Mouse (Mus musculus): ENCODE measurements at regions not wholly inside any gene's neighbourhood (a gene's known extent, or its start where the extent isn't known, plus 50 kb on each side); places are given as distances from the start of the nearest gene placed in this dataset.

- Histone ChIP-seq H3K9me3 (ENCODE audit: low read length) (no peaks in the 10 kb centered on the region), H3K4me3 (replicated peaks; ENCODE audit: low read length) (no peak overlapping the region), H3K27me3 (ENCODE audit: insufficient read depth, low read length) (no peaks in the 10 kb centered on the region), H3K36me3 (ENCODE audit: insufficient read depth, low read length) (no peaks in the 10 kb centered on the region), H3K4me1 (replicated peaks; ENCODE audit: low read depth, low read length) (no peaks in the 10 kb centered on the region)
- no peak for TF ChIP-seq CTCF (conservative IDR thresholded peaks at IDR 0.05; ENCODE audit: low read length)
- TF ChIP-seq POU5F1 (IDR thresholded peaks at IDR 0.05; ENCODE audit: borderline replicate concordance, low read length), result no peak
- no peak for TF ChIP-seq NANOG (IDR thresholded peaks at IDR 0.05; ENCODE audit: borderline replicate concordance, low read length)
These were observed 252.1 kb upstream of the Dynlrb2 start for GRCm38 (mm10) chr8:116252455-116253216.

- H3K27me3 ChIP-seq (ENCODE audit: insufficient read depth, low read length), result no peaks in the 10 kb centered on the region
- TF ChIP-seq POU5F1 (IDR thresholded peaks at IDR 0.05; ENCODE audit: borderline replicate concordance, low read length) (no peak), CTCF (conservative IDR thresholded peaks at IDR 0.05; ENCODE audit: low read length) (no peak), NANOG (IDR thresholded peaks at IDR 0.05; ENCODE audit: borderline replicate concordance, low read length) (no peak)
- H3K36me3 ChIP-seq (ENCODE audit: insufficient read depth, low read length), result no peaks in the 10 kb centered on the region
- H3K4me3 ChIP-seq (replicated peaks; ENCODE audit: low read length), result no peak overlapping the region
- peaks cover 4% of the 10 kb centered on the region; the same call in 1 of the 2 replicates for H3K9me3 ChIP-seq (ENCODE audit: low read length)
- no peaks in the 10 kb centered on the region for H3K4me1 ChIP-seq (replicated peaks; ENCODE audit: low read depth, low read length)
These were observed 256.4 kb upstream of the Dynlrb2 start for GRCm38 (mm10) chr8:116248398-116248797.

- H3K36me3 ChIP-seq (ENCODE audit: insufficient read depth, low read length), result no peaks in the 10 kb centered on the region
- no peak for TF ChIP-seq POU5F1 (IDR thresholded peaks at IDR 0.05; ENCODE audit: borderline replicate concordance, low read length)
- no peak for TF ChIP-seq NANOG (IDR thresholded peaks at IDR 0.05; ENCODE audit: borderline replicate concordance, low read length)
- TF ChIP-seq CTCF (conservative IDR thresholded peaks at IDR 0.05; ENCODE audit: low read length), result no peak
- H3K4me3 ChIP-seq (replicated peaks; ENCODE audit: low read length), result no peak overlapping the region
These were observed 261.3 kb upstream of the Dynlrb2 start for GRCm38 (mm10) chr8:116243493-116243892.

GRCm38 (mm10) chr8:116242972-116243371, 261.8 kb upstream of the Dynlrb2 start:
- Histone ChIP-seq H3K36me3 (ENCODE audit: insufficient read depth, low read length) (no peaks in the 10 kb centered on the region), H3K4me3 (replicated peaks; ENCODE audit: low read length) (no peak overlapping the region), H3K9me3 (ENCODE audit: low read length) (peaks cover 4% of the 10 kb centered on the region; the same call in 1 of the 2 replicates), H3K27me3 (ENCODE audit: insufficient read depth, low read length) (no peaks in the 10 kb centered on the region), H3K4me1 (replicated peaks; ENCODE audit: low read depth, low read length) (no peaks in the 10 kb centered on the region)
- TF ChIP-seq NANOG (IDR thresholded peaks at IDR 0.05; ENCODE audit: borderline replicate concordance, low read length) (no peak), CTCF (conservative IDR thresholded peaks at IDR 0.05; ENCODE audit: low read length) (no peak), POU5F1 (IDR thresholded peaks at IDR 0.05; ENCODE audit: borderline replicate concordance, low read length) (no peak)

More at GRCm38 (mm10) chr8:116243493-116243892, 261.3 kb upstream of the Dynlrb2 start:
- Histone ChIP-seq H3K4me1 (replicated peaks; ENCODE audit: low read depth, low read length) (no peaks in the 10 kb centered on the region), H3K9me3 (ENCODE audit: low read length) (peaks cover 4% of the 10 kb centered on the region; the same call in 1 of the 2 replicates), H3K27me3 (ENCODE audit: insufficient read depth, low read length) (no peaks in the 10 kb centered on the region)

- no peaks in the 10 kb centered on the region for H3K4me1 ChIP-seq (replicated peaks; ENCODE audit: low read depth, low read length)
- H3K4me3 ChIP-seq (replicated peaks; ENCODE audit: low read length), result no peak overlapping the region
- no peaks in the 10 kb centered on the region for H3K27me3 ChIP-seq (ENCODE audit: insufficient read depth, low read length)
- TF ChIP-seq POU5F1 (IDR thresholded peaks at IDR 0.05; ENCODE audit: borderline replicate concordance, low read length), result no peak
- no peak for TF ChIP-seq CTCF (conservative IDR thresholded peaks at IDR 0.05; ENCODE audit: low read length)
- no peak for TF ChIP-seq NANOG (IDR thresholded peaks at IDR 0.05; ENCODE audit: borderline replicate concordance, low read length)
- no peaks in the 10 kb centered on the region for H3K36me3 ChIP-seq (ENCODE audit: insufficient read depth, low read length)
- H3K9me3 ChIP-seq (ENCODE audit: low read length), result peaks cover 4% of the 10 kb centered on the region; the same call in 1 of the 2 replicates
These were observed 262.9 kb upstream of the Dynlrb2 start for GRCm38 (mm10) chr8:116241987-116242242.

- H3K4me1 ChIP-seq (replicated peaks; ENCODE audit: low read depth, low read length), result no peaks in the 10 kb centered on the region
- H3K4me3 ChIP-seq (replicated peaks; ENCODE audit: low read length), result no peak overlapping the region
- no peaks in the 10 kb centered on the region for H3K27me3 ChIP-seq (ENCODE audit: insufficient read depth, low read length)
- peaks cover 4% of the 10 kb centered on the region; the same call in 1 of the 2 replicates for H3K9me3 ChIP-seq (ENCODE audit: low read length)
- no peaks in the 10 kb centered on the region for H3K36me3 ChIP-seq (ENCODE audit: insufficient read depth, low read length)
- no peak for TF ChIP-seq NANOG (IDR thresholded peaks at IDR 0.05; ENCODE audit: borderline replicate concordance, low read length)
- TF ChIP-seq POU5F1 (IDR thresholded peaks at IDR 0.05; ENCODE audit: borderline replicate concordance, low read length), result no peak
- no peak for TF ChIP-seq CTCF (conservative IDR thresholded peaks at IDR 0.05; ENCODE audit: low read length)
These were observed 263.4 kb upstream of the Dynlrb2 start for GRCm38 (mm10) chr8:116241146-116241986.

- no peaks in the 10 kb centered on the region for H3K27me3 ChIP-seq (ENCODE audit: insufficient read depth, low read length)
- no peaks in the 10 kb centered on the region for H3K36me3 ChIP-seq (ENCODE audit: insufficient read depth, low read length)
- H3K4me3 ChIP-seq (replicated peaks; ENCODE audit: low read length), result no peak overlapping the region
- H3K9me3 ChIP-seq (ENCODE audit: low read length), result no peaks in the 10 kb centered on the region
- TF ChIP-seq NANOG (IDR thresholded peaks at IDR 0.05; ENCODE audit: borderline replicate concordance, low read length) (no peak), CTCF (conservative IDR thresholded peaks at IDR 0.05; ENCODE audit: low read length) (no peak), POU5F1 (IDR thresholded peaks at IDR 0.05; ENCODE audit: borderline replicate concordance, low read length) (no peak)
- no peaks in the 10 kb centered on the region for H3K4me1 ChIP-seq (replicated peaks; ENCODE audit: low read depth, low read length)
These were observed 266.1 kb upstream of the Dynlrb2 start for GRCm38 (mm10) chr8:116238670-116239069.

- Histone ChIP-seq H3K36me3 (ENCODE audit: insufficient read depth, low read length) (no peaks in the 10 kb centered on the region), H3K4me1 (replicated peaks; ENCODE audit: low read depth, low read length) (no peaks in the 10 kb centered on the region), H3K27me3 (ENCODE audit: insufficient read depth, low read length) (no peaks in the 10 kb centered on the region), H3K9me3 (ENCODE audit: low read length) (no peaks in the 10 kb centered on the region), H3K4me3 (replicated peaks; ENCODE audit: low read length) (no peak overlapping the region)
- TF ChIP-seq NANOG (IDR thresholded peaks at IDR 0.05; ENCODE audit: borderline replicate concordance, low read length) (no peak), CTCF (conservative IDR thresholded peaks at IDR 0.05; ENCODE audit: low read length) (no peak), POU5F1 (IDR thresholded peaks at IDR 0.05; ENCODE audit: borderline replicate concordance, low read length) (no peak)
These were observed 267.1 kb upstream of the Dynlrb2 start for GRCm38 (mm10) chr8:116237561-116238100.

All from E14TG2a.4 (cell line).